Mouse (Mus musculus): ENCODE results near the gene Amz1.
A peak's percentile ranks its signal among the peaks of the same experiment; 100 is the strongest.

GRCm38 (mm10) chr5:140764921-140765613 lies 41.1 kb downstream of the Amz1 start:
- TF ChIP-seq CTCF (IDR thresholded peaks at IDR 0.05) (no peak), EP300 (IDR thresholded peaks at IDR 0.05) (peak; percentile 46; the same call in 1 of the 2 replicates)

All from lung, postnatal 0 days (tissue).